Mouse (Mus musculus): ENCODE measurements at regions not wholly inside any gene's neighbourhood (a gene's known extent, or its start where the extent isn't known, plus 50 kb on each side); places are given as distances from the start of the nearest gene placed in this dataset.

DNA sequence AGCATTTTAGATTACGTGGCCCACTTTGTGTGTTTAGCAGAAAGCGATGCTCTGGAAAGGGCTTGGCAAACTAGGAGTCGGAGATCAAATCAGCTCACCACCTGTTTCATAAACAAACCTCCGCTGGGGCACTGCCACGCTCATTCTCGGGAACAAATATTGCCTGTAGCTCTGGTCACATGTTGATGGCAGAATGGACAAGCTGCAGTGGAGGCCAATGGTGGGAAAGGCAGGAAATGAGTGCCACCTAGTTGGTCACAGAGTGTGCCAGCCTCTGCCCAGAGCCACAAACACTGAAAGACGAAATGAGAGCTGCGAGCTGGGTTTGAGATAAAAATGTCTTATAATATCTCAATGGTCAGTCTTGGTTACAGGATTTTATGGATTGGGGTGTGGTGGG, 259.2 kb upstream of the Csf3r start:
- peak in 1 of 2 experiments; percentile 27 for DNase-seq

DNA sequence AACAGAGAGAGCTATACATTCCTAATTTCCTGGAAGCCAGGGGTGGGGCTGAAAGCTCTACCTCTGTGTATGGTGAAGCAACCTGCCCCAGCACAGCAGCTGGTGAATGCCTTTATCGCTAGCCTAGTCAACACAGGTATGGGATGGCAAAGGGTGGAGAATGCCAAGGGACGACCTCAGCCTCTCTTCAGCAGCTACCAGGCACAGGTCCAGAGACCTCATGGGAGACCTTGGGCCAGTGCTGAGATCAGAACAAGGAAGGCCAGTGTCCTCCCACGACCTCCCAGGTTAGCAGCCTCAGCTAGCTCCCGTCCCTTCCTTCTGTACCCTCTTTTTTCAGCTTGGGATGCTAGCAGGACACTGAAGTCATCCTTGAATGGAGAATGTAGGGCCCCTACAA, 247.2 kb upstream of the Csf3r start:
- DNase-seq = no peak

DNA sequence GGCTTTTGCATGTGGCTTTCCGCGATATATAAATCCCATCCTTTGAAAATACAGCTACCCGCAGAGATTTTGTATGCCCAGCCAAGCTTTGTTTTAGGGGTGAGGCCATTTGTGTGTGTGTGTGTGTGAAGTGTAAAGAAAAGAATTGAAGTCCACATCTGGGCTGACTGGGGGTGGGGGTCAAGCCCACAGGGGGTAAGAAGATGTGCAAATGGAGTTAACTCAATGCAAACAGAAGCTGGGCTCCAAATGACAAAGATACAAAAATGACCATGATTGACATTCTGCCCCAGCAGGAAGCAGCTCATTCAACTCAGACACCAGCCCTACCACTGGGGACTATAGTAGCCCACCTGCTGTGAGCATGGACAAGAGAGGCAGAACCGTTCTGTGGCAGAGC, 244.2 kb upstream of the Csf3r start:
- no peak for DNase-seq

DNA sequence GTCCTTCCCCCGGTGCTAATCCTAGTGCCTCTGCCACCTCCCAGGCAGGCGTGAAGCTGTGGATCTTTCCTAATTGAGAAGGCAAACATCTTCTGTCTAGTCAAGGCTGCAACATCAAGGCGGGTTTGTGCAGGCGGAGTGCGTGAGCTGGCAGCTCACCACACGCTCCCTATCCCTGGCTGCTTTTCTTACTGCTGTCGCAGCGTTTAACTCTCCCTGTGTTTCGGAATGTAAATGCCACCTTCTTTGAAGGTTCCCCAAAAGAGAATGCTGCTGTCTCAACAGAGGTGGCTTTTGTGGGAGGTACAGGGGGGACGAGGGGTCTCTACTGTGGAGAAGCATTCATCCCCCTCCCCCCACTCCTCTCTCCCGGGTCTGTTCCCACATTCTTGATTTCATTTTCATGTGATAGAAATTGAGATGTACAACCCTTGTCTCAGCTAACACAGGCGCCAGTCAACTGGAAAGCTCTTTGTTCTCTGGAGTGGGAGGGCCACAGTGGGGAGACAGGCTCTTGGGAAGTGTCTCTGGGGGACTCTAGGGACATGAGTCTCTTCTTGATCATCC, 243.3 kb upstream of the Csf3r start:
- DNase-seq = peak in 1 of 2 experiments; percentile 10

DNA sequence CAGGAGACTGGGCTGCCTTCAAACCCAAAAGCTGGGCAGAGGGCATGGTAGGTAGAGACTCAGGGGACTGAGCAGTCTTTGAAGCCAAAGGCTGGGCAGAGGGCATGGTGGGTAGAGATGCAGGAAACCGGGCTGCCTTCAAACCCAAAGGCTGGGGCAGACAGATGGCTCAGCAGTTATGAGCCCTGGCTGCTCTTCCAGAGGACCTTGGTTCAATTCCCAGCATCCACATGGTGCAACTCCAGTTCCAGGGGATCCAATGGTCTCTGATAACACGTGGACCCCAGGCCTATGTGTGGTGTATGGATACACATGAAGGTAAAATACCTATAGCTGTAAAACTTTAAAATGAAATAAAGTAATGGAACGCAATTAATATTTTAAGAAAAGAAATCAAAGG, 242.0 kb upstream of the Csf3r start:
- no peak for DNase-seq

DNA sequence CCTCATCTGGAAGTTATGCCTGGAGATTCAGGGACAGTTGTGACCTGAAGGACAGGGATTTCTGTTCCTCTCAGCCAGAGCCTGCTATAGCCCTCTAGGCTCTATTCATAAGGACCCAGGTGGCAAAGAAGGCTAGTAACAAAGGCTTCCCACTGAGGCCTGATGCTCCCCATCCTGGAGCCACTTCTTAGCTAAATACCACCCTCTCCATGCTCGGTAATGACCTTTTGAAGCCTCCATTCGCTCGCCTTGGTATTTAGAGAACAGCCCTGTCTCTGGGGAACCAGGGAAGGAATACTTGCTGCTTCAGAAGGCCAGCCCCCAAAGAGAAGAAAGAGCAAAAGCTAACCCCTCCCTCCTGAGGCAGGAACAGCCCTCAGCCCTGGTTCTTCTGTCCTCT, 238.3 kb upstream of the Csf3r start:
- no peak for DNase-seq

DNA sequence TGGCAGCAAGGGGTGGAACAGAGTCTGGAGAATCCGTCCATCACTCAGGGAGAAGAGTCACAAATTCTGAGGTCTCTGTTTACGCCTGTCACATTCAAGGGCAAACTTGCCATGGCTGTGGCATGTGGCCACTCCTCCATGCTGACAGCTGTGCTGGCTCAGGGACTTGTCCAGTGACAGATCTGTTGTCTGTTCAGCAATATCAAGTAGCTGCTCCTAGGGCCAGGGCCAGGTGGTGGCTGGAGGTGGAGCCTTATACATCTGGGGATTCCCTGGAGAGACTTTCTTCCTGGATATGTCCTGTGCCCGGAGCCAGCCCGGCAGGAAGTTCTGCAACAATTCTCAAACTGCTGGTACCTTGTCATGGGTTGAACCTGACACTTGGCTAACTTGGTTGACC, 229.7 kb upstream of the Csf3r start:
- DNase-seq = no peak

DNA sequence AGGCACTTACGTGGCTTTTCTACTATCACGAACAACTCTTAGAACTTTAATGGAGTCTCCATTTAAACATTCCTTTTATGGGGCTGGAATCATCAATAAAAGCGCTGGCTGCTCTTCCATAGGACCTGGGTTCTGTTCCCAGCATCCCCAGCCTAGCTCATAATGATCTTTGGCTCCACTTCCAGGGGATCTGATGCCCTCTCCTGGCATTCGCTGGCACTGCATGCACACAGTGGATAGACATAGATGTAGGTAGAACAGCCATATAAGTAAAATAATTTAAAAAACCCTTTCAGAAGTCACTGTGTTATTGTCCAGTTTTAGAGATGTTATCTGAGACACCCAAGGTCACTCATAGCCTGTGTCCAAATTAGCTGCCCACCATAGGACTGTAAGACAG, 216.4 kb upstream of the Csf3r start:
- DNase-seq = no peak

DNA sequence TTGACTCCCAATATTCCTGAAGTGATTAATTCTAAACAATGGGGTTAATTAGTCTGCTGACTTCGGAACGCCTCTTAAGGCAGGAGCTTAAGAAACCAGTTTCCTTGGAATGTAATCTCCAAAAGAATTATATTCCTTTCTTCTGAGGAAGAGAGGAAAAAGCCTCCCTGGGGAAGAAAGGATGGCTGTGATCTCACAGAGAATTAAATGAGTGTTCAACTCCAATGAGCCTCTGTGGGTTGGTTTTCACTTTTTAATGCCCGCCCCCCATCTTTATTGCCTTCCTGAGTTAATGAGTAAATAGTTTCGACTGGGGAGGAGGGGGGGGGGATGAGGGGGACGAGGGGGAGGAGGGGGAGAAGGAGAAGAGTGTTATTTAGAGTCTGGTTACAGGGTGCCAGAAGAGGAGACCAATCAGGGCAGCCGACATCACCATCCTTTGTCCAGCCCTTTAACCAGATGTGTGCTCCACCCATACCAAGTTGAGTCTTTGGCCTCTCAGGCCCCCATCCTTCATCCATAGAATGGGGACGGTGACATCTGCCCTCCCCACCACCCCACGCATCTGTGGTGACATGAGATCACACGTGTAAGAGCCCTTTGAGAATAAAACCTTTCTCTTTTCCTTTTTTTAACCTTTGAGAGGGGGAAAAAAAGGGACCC, 214.8 kb upstream of the Csf3r start:
- no peak for DNase-seq

DNA sequence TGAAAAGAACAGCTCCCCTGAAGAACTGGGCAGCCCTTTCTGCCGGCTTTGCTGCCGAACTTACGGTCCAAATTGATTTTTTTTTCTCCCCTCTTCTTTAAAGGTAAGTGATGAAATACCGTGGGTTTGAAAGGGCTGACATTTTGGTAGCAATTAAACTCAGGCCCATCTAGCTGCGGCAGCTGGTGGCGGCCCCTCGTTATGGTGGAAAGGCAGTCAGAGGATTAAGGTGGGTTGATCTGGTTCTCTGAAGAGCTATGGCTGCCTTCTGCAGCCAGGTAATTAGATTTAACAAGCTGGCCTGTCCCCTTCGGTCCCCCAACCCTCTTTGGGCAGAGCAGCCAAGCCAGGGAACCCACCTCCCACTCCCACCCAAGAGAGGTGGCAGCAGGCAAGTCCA, 214.1 kb upstream of the Csf3r start:
- no peak for DNase-seq

DNA sequence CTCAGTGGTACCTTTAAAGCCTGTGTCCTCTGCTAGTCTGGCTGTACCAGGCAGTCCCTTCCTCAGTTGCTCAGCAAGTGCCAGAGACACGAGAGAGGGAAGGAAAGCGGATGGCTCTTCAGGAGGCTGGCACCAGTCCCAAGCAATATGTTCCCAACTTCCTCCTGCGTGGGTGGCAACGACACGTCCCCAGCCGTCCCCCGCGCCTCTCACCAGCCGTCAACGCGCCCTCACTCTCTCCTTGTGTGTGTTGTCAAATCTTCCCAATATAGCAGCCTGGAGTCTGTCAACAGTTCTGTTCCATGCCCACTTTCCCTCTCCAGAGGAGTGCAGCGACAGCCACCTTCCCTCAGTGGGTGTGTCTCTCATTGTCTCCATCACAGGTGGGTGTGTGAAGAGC, 210.0 kb upstream of the Csf3r start:
- DNase-seq = peak; percentile 50 to 63

DNA sequence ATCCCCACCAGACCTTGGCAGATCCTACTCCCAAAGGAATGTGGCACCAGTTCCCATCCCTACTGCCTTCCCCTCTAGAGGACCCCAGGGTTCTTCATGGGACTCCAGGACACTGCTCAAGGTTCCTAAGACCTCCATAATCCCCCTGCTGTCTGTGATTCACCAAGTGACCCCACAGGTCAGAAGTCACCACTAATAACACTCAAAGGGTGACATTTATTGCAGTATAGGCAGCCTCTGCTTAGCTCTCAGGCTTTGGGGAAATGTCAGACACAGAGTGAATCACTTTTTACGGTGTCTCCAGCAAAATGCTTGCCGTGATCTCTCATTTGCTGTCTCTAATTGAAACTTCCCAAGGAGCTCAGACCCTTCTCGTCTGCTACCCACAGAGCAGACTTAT, 209.1 kb upstream of the Csf3r start:
- no peak for DNase-seq

DNA sequence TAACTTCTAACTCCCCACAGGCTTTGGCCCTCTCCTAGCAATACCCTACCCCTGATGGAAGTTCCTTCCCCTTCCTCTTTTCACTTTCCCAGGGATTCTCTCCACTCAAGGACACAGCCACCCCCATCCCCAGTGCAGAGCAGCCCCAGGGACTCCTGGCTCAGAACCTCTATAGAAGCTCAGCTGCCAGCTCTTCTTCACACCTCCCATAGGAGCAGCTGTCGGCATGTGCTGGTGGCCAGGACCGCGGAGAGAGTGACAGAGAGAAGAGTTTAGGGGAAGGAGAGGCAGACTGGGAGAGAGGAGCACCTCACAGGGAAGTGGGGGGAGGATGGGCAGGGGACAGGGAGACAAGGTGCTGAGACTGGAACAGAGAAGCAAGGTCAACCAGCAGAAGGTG, 199.8 kb upstream of the Csf3r start:
- DNase-seq = peak; percentile 37 to 57

DNA sequence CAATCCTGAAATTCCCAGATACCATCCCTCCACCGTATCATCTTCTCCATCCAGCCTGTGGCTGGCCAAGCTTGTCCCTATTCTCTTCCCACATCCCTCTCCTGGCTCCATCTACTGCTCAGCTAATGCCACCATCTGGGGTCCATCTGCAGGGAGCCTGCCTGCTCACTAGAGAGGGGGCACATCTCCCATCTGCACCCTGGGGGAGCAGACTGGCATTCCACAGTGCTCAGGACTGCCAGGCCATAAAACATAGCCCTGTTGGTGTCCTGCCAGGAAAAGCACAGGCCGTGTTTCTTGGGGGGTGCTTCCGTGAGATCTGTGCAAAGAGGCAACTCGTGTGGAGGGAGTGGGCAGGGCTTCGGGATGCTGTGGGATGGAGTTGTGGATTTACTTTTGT, 197.9 kb upstream of the Csf3r start:
- peak; percentile 22 to 49 for DNase-seq

DNA sequence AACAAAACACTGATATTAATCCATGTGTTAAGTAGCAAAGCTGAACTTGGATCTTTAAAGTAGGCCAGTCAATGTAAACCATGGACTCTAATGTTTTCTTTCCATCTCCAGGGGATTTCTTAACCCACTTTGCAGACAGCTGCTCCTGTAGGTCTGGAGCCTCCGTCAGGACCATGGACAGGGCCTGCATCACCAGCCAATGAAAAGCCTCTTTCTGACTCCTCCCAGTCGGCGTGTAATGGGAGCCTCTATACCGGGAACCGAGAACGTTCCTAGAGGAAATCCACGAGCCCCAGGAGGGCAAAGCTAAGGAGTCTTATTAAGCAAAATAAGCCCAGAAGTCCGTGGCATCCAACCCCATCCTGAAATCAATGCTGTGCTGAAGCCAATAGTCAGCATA, 189.1 kb upstream of the Csf3r start:
- peak in 1 of 2 experiments; percentile 9 for DNase-seq

DNA sequence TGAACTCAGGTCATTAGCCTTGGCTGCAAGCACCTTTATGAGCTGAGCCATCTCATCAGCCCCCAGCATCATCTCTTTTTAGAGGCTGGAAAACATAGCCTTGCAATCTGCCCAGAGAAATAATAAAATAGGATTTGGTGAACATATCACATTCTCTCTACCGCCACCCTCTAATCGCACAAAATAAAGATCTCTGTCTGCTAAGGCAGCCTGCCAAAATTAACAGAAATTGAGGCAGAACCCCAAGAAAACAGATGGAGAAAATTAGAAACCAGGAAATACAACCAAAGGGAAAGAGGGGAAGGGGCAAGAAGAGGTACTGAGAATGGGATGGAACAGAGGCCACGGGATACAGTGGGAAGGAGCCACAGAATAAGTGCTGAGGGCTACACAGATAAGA, 176.8 kb upstream of the Csf3r start:
- DNase-seq = no peak

DNA sequence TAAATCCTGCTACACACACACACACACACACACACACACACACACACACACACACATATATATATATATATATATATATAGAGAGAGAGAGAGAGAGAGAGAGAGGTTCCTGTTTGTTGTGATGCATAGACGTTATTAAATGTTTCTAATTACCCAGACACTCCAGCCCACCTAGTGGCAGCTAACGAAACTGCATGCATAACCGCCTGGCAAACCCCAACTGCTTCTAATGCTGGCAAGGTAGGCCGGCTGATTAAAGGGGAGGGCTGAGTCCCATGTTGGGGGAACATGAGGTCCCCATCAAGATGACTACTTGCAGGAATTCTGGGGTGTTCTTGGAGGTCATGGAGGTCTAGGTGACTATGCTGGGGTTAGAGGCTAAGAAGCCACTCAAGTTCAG, 174.1 kb upstream of the Csf3r start:
- peak; percentile 70 to 81 for DNase-seq

DNA sequence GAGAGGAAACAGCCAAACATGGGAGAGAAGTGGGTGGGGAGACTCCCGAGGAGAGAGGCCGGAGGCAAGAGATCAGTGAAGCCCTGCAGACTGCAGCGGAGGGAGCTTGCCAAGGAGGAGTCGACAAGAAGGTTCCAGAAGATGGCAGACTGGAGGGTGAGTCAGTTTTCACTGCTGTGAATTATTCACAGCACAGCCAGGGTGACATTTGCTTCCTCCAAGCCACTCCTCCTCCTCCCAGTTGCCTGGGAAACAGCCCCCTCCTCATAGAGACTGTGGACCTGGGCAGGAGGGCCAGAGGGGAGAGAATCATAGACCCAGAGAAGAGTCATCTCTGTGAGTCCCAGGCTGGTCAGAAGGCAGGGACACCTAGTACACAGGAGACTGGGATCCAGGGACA, 171.8 kb upstream of the Csf3r start:
- DNase-seq = peak in 1 of 2 experiments; percentile 15

DNA sequence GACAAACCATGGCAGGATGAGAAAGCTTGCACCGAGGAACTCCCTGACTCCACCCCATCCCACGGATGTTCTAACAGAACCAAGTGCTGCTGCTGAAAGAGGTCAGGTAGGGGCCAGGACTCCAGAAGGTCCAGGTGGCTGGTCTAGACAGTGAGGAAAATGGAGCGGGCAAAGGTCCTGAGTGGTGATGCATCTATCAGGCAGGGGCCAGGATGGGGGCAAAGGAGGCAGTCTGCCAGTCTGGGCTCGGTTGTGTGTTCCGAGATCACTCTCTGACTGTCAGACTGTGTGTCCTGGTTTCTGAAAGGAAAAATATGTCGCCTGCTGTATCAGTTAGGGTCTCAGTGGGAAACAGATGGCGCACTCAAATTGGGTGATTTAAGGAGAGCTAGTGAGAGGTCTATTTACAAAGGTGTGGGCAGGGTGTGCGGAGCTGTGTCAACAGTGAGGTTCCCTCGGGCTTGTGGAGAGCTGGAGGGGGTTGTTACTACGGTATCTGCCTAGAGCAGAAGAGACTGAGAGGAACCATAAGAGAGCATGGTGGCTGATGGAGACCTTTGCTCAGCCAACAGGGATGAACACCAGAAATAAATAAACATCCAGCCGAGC, 168.3 kb upstream of the Csf3r start:
- peak; percentile 19 to 22 for DNase-seq

DNA sequence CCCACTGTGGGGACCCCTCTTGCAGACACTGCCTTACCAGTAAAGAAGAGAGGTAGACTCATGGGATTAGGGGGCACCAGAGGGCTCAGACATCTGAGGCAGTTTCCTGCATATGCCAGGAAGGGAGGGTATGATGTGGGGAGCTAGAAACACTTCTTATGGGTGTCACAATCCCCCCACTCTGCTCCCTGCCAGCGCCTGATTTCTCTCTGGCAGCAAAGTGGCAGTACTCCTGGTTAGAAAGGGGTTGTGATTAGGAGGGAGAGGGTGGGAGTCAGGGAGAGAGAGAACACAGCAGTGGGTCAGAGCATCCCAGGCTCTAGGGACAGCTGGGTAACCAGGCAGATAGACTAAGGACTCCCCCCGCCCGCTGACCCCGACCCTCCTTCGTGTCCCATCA, 167.6 kb upstream of the Csf3r start:
- DNase-seq = no peak

DNA sequence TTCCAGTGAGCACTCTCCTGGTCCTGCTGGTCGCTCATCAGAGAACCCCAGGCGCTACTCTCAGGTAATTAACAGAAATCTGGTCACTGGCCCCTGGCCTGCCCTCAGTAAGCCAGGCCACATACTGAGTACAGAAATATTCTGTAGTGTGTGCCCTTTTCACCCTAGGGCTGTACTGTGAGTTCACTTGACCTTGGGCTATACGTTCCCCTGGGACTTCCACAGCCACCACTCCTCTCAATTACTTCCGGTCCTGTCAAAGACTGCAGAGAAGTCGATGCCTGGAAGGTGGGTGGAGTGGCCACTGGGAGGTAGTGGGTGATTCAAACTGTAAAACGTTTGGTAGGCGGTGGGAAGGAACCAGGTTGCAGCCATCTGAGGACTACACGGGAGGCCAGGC, 159.3 kb upstream of the Csf3r start:
- DNase-seq = no peak

DNA sequence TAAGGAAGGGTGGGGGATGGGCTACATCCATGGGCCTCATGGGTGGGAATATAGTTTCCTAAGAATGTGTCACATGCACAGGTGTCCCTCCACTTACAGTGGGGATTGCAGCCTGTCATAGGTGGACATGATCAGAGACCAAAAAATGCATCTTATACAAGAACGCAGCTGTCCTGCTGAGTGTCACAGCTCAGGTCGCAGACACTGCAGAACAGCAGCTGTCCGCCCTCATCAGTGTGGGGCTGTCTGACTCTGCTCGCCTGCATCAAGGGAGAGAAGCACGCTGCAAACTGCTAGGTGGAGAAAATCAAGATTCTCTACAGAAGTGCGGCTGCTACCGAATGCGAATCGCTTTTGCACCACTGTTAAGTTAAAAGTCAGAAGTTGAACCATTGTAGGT, 158.6 kb upstream of the Csf3r start:
- DNase-seq = no peak

DNA sequence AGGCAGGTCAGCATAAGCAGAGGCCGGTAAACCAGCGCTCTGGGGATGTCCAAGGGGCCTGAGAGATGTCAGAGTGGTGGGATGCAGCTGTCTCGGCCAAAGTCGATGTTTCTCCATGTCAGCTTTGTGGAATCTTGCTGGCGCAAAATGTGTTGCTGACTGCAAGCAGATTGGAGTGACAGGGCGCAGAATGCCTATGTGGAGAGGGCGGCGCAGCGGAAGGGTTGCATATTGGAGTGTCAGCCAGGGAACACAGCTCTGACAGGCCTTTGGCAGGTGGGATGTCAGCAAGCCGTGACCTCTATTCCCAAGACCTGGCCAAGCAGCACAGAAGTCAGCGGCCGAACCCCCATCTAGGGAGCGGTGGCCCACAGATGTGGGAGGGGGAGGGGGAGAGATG, 153.1 kb upstream of the Csf3r start:
- DNase-seq = no peak

DNA sequence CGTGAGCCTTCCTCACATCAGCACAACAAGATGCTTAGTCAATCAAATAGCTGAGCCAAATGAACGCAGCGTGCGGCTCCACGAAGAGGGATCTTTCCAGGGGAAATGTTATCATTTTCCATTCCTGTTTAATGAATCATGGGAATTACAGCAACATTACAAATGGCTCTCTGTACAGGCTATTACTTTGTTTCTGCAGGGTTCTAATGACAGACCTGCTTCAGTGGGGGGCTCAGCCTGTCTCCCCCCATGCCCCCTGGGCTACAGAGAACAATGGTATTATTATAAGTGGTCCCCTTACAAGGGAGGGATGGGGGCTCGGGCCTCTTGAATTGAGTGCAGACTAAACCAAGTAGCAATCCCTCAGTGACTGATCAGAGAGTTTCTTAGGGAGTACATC, 144.3 kb upstream of the Csf3r start:
- no peak for DNase-seq

DNA sequence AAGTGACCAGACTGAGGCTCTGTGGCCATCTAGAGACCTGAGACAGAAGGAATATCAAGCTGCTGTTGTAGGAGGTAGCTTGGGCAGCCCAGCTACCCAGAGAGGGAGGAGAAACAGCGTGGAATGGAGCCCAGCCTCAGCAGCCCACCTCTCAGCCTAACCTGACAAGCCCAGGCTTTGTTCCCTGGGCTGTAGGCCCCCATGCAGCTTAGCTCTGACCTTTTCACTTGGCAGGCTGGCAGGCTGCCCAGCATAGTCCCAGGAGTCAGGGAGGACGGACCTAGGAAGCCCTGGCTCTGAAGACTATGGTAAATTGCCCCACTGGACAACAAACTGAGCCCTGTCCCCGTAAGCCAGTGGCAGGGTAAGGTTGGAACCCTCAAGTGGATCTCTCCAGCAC, 141.8 kb upstream of the Csf3r start:
- DNase-seq = peak in 1 of 2 experiments; percentile 23
